Mouse (Mus musculus) embryonic facial prominence, embryonic 10.5 days (tissue): ENCODE results near the gene Col5a1. TPM values are rescaled to one million over a fixed set of nuclear protein-coding genes. Genes with fewer than 3 reads are reported as not detected.

Source experiments
- DNase-seq: peaks from one replicate; pipeline ENCODE4 v3.0.0-alpha.2; 2017; ENCODE audit warnings: low spot score
- H3K27ac ChIP-seq: fragments of 300-500 bp; sonication (generic); replicated peaks from 2 replicates; pipeline ENCODE4 v1.5.1; 2016; ENCODE audit warnings: mild to moderate bottlenecking
- H3K27me3 ChIP-seq: fragments of 300-500 bp; sonication (generic); replicated peaks from 2 replicates; pipeline ENCODE4 v1.6.1; 2016; ENCODE audit warnings: low read depth, mild to moderate bottlenecking; ENCODE audit not compliant: poor library complexity, severe bottlenecking
- H3K36me3 ChIP-seq: fragments of 300-500 bp; sonication (generic); replicated peaks from 2 replicates; pipeline ENCODE4 v1.6.1; 2016; ENCODE audit warnings: mild to moderate bottlenecking, moderate library complexity
- H3K4me1 ChIP-seq: fragments of 300-500 bp; sonication (generic); 2 replicates; pipeline ENCODE4 v1.6.1; 2016
- H3K4me3 ChIP-seq: fragments of 300-500 bp; sonication (generic); 2 replicates; pipeline ENCODE4 v1.5.1; 2016; ENCODE audit warnings: mild to moderate bottlenecking, moderate library complexity
- H3K9me3 ChIP-seq: fragments of 300-500 bp; sonication (generic); 2 replicates; pipeline ENCODE4 v1.6.1; 2016; ENCODE audit warnings: mild to moderate bottlenecking
- WGBS: fragments of 180-500 bp; shearing (Covaris S2); methylation state at CpG from one replicate; pipeline ENCODE4 v1.1.7; 2016; 5-methylcytosine and 5-hydroxymethylcytosine counted together
- polyA plus RNA-seq: library from polyadenylated mRNA; unstranded; fragments of >200 nt; fragmentation: Nextera tagmentation; extraction: Ambion mirVana; gene quantifications from 2 replicates; pipeline ENCODE4 v1.2.1, GENCODE M21; 2016

Col5a1 gene
- polyA plus RNA-seq, 1 experiment from 2014 or later, result 19.3 TPM

DNA sequence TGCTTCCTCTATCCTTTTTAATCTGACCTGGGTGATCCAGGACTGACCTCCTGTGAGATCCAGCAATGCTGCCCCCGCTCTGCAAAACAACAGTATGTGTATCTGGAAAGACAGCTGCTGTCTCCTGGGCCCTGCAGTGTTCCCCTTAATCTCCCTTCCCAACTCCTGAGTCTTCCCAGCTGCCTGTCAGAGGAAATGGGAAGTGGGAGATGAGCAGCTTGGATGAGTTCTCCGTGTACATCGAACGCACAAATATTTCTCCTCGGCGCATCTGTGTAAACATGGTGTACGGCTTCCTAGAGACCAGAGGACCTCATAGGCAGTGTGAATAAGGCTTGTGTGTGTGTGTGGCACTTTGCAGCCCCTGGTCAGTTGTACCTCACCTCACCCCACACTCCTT, 70.5 kb downstream of the Col5a1 start:
- Histone ChIP-seq H3K4me3 (no peak overlapping the region), H3K36me3 (peaks cover 59% of the 10 kb centered on the region), H3K27ac (no peak overlapping the region), H3K4me1 (peaks cover 42% of the 10 kb centered on the region), H3K27me3 (no peaks in the 10 kb centered on the region), H3K9me3 (no peaks in the 10 kb centered on the region)
- no peak for DNase-seq
- WGBS, result 82% methylated on average over 7 of the region's 7 CpGs

DNA sequence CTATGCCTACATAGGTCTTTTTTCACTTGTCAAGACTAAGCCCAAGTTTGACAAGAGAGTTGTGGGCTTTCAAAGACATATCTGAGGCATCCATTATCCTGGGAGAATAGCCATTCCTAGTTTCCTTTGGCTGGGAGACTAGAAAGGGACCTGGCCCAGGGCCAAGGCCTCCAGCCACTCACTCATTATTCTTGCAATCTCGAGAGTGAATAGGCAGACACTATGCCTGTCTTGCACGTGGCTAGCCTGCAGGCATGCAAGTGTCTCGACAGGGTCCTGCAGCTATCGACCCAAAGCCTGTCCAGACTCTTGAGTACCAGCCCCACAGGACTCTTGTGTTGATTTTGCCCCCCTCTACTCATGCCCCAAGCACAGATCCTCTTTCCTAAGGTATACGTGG, 71.0 kb downstream of the Col5a1 start:
- 49% methylated on average over 5 of the region's 5 CpGs for WGBS
- Histone ChIP-seq H3K27me3 (no peaks in the 10 kb centered on the region), H3K9me3 (no peaks in the 10 kb centered on the region), H3K4me3 (no peak overlapping the region), H3K27ac (0 out of 2 replicates have a peak overlapping the region, but pooled peaks have one; percentile 16), H3K4me1 (peaks cover 42% of the 10 kb centered on the region), H3K36me3 (peaks cover 59% of the 10 kb centered on the region)
- DNase-seq, result no peak

DNA sequence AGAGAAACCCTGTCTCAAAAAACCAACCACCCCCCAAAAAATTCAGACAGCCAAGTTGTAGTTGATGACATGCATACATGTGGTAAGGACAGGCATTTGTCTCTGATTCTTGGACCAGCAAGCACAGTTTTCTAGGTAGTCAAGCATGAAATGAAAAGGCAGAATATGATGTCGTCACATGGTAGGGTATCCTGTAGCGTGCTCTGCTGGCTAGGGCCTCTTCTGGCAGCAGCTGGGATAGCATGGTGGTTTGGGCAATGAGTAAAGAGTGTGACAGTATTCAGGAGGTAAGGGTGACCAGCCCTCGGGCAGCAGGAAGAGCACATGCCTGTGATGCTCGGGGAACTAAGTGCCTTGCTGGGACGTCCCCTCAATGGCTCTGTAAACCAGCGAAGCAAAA, 73.0 kb downstream of the Col5a1 start:
- H3K27ac ChIP-seq, result no peak overlapping the region
- no peak overlapping the region for H3K4me3 ChIP-seq
- no peaks in the 10 kb centered on the region for H3K27me3 ChIP-seq
- DNase-seq, result no peak
- H3K4me1 ChIP-seq, result peaks cover 36% of the 10 kb centered on the region
- no peaks in the 10 kb centered on the region for H3K9me3 ChIP-seq
- H3K36me3 ChIP-seq, result peaks cover 55% of the 10 kb centered on the region
- WGBS, result 72% methylated on average over 6 of the region's 6 CpGs

DNA sequence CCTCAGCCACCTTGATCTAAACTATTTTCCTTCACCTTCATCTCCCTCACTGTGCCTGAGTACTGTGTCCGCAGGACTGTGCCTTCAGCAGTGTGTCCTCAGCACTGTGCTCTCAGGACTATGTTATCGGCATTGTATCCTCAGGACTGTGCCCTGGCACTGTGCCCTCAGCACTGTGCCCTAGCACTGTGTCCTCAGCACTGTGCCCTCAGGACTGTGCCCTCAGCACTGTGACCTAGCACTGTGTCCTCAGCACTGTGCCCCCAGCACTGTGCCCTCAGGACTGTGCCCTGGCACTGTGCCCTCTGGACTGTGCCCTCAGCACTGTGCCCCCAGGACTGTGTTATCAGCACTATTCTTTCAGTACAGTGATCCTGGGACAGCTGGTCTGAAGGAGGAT, 75.0 kb downstream of the Col5a1 start:
- Histone ChIP-seq H3K27ac (no peak overlapping the region), H3K27me3 (no peaks in the 10 kb centered on the region), H3K36me3 (peaks cover 61% of the 10 kb centered on the region), H3K4me1 (peaks cover 26% of the 10 kb centered on the region), H3K9me3 (no peaks in the 10 kb centered on the region), H3K4me3 (no peak overlapping the region)
- DNase-seq, result no peak
- 88% methylated on average over 2 of the region's 2 CpGs for WGBS

DNA sequence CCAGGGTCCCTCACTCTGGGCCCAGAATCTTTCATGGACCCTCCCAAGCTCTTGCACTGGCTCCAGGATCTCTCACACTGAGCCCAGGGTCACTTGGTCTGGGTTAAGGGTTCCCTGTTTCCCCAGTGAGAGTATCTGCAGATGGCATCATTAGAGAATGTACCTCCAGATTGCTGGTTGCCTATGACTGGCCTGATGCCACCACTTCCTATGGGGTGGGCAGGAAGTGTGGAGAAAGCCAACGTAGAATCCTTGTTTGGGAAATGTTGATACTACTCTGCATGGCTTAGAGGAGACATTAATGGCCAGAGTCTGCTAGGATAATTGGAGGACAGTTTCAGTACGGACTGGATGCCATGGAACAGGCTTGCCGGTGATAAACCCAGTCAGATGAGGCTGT, 76.2 kb downstream of the Col5a1 start:
- 89% methylated on average over 3 of the region's 3 CpGs for WGBS
- DNase-seq, result no peak
- Histone ChIP-seq H3K27ac (no peak overlapping the region), H3K36me3 (peaks cover 63% of the 10 kb centered on the region), H3K27me3 (no peaks in the 10 kb centered on the region), H3K4me3 (no peak overlapping the region), H3K9me3 (no peaks in the 10 kb centered on the region), H3K4me1 (peaks cover 14% of the 10 kb centered on the region)

DNA sequence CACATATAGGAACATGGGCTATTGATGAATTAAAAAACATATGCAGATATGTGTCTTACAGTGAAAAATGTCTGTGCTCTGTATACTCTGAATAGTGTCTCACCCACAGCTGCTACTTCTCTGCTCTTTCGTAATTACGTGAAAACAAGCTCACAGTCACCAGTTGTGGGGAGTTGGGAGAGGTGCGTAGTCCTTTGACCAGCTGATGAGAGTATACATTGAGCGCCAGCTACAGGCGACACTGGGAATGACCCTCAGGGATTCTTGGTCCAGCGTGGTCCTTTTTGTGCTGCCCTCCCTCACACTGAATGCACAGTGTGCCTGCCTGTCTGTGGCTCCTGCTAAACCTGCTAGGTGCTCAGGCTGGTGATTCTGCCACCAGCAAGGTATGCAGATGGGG, 82.9 kb downstream of the Col5a1 start:
- whole genome bisulfite sequencing, result 21% methylated on average over 6 of the region's 6 CpGs
- H3K27ac ChIP-seq, result no peak overlapping the region
- H3K27me3 ChIP-seq, result no peaks in the 10 kb centered on the region
- DNase-seq, result peak; percentile 33
- no peaks in the 10 kb centered on the region for H3K9me3 ChIP-seq
- H3K36me3 ChIP-seq, result peaks cover 50% of the 10 kb centered on the region
- H3K4me3 ChIP-seq, result no peak overlapping the region
- H3K4me1 ChIP-seq, result no peaks in the 10 kb centered on the region

DNA sequence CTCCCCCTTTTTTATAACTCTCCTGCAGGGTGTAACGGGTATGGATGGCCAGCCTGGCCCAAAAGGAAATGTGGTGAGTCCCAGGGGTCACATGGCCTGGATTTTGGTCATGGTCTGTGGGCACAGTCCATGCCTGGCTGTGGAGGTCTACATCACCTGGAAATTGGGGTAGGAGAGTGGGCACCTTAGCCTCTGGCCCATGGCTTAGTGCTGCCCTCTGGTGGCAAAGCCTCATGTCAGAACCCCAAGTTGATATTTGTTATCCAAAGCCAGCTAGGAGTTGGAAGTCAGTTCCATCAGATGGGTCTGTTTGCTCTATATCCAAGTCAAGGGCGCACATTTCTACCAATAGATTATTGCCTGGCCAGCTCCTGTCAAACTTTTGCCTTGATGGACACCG, 87.6 kb downstream of the Col5a1 start:
- WGBS, result 46% methylated on average over 3 of the region's 3 CpGs

DNA sequence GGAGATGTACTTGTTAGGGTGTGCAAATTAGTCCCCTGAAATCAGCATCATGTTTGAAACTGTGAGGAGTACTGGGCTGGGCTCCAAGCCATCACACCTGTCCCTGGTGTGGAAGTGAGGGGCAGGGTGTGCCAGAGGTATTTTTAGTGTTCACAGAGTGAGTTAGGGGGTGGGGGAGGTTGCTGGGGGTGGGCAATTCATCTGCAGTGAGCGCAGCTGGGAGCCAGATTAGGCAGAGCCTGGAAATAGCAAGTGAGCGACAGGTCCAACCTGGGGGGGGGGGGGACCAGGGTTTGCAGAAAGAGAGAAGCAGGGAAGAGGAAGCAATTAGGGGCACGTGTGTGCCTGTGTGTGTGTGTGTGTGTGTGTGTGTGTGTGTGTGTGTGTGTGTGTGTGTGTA, 89.6 kb downstream of the Col5a1 start:
- no peak for DNase-seq
- H3K36me3 ChIP-seq, result peaks cover 41% of the 10 kb centered on the region
- WGBS, result 71% methylated on average over 3 of the region's 3 CpGs
- H3K27ac ChIP-seq, result no peak overlapping the region
- 0 out of 2 replicates have a peak, but pooled peaks cover 3% of the 10 kb centered on the region for H3K9me3 ChIP-seq
- H3K4me3 ChIP-seq, result no peak overlapping the region
- no peaks in the 10 kb centered on the region for H3K27me3 ChIP-seq
- H3K4me1 ChIP-seq, result no peaks in the 10 kb centered on the region

More for the DNA sequence above, 87.6 kb downstream of the Col5a1 start:
- Histone ChIP-seq H3K27me3 (no peaks in the 10 kb centered on the region), H3K27ac (no peak overlapping the region), H3K4me1 (no peaks in the 10 kb centered on the region), H3K9me3 (0 out of 2 replicates have a peak, but pooled peaks cover 3% of the 10 kb centered on the region), H3K36me3 (peaks cover 36% of the 10 kb centered on the region), H3K4me3 (no peak overlapping the region)
- peak; percentile 71 for DNase-seq

DNA sequence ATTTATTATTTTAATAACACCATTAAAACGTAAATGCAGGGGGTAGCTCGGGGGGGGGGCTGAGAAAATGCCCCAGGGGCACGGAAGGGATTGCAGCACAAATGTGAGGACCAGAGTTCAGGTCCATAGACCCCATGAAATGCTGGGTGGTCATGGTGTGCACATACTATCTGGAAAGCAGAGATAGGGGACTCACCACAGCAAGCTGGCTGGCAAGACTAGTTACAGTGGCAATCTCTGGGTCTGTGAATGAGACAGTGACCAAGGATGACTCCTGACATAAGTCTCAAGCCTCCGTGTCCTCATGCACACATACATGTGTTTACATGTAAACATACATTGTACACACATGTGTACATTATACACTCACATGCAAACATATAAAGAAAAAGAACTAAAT, 90.3 kb downstream of the Col5a1 start:
- Histone ChIP-seq H3K27me3 (no peaks in the 10 kb centered on the region), H3K4me1 (no peaks in the 10 kb centered on the region), H3K36me3 (peaks cover 41% of the 10 kb centered on the region), H3K9me3 (0 out of 2 replicates have a peak, but pooled peaks cover 3% of the 10 kb centered on the region), H3K27ac (no peak overlapping the region), H3K4me3 (no peak overlapping the region)
- WGBS, result 78% methylated on average over 4 of the region's 4 CpGs
- DNase-seq, result no peak

DNA sequence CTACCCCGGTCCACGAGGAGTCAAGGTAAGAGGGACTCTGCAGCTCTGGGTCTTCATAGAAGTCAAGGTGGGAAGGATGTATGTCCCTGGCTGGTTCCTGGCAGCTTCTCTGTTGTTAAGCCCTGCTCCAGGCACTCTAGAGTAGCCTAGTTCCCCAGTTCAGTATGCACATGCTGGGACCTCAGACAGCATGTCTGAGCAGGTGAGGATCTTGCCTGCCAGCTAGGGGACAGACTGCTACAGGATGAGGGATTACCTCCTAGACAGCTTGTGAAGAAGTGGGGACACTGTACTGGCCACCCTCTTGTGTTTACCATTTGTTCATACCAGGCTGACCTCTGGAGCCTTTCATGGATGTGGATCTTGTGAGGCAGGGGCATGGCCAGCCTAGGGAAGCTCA, 94.8 kb downstream of the Col5a1 start:
- 99% methylated on average over 2 of the region's 2 CpGs for WGBS
- Histone ChIP-seq H3K9me3 (0 out of 2 replicates have a peak, but pooled peaks cover 3% of the 10 kb centered on the region), H3K36me3 (peaks cover 18% of the 10 kb centered on the region), H3K4me3 (no peak overlapping the region), H3K27ac (peak overlapping the region; percentile 40; the same call in 1 of the 2 replicates), H3K27me3 (no peaks in the 10 kb centered on the region), H3K4me1 (no peaks in the 10 kb centered on the region)
- no peak for DNase-seq

DNA sequence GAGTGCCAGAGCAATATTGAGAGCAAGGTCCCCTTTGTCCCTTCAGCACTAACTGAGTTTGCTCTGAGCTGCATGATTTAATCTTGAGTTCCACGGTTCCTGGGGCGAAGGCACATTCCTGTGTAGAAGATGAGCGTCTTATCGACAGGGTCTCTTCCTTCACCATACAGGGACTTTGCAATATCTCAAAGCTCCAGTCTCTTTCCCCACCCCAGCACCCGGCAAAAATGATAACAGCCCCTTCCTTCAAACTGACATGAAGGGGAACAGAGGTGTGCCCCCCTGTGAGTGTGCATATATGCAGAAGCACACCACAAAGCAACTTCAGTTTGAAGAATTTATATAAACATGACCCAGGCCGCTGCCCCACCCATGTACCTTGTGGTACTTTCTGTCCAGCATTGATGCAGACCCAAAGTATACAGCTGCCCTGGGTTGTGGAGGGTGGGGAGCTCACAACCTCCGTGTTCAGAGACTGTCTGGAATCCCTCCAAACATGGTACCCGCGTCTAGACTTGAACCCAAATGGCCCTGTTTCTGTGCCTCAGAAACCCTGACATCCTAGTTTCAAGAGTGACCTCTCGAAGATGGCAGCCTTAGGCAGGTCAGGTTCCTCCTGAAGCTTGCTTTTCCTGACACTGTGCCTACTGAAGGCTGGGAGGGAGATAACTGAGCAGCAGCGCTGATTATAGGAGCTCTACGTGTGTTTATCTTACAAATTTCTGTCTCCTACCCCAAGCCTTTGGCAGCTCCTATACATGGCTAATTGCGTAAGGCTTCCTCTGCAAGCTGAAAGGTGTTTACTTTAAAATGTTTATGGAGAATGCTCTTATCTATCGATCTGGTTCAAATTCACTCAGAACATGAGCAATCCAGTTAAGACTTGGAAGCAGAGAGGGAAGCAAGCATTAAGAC, 95.7 kb downstream of the Col5a1 start:
- whole genome bisulfite sequencing, result 87% methylated on average over 14 of the region's 14 CpGs
- H3K27ac ChIP-seq, result no peak overlapping the region

DNA sequence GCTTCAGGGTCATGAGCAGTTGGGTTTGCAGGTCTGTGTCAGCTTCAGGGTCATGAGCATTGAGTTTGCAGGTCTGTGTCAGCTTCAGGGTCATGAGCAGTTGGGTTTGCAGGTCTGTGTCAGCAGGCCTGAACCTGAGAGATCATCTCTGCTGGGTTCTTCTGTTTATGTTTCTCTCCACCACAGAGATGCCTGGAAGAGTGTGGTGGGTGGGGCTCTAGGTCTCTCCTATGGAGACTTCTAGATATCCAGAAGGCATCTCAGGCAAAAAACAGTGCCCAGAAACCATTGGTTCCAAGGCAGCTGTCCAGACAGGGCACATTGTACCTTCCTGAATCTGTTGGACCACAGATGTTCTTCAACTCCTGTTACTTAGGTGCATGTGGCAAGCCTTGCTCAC, 96.9 kb downstream of the Col5a1 start:
- Histone ChIP-seq H3K9me3 (no peaks in the 10 kb centered on the region), H3K4me1 (no peaks in the 10 kb centered on the region), H3K36me3 (peaks cover 23% of the 10 kb centered on the region), H3K4me3 (no peak overlapping the region), H3K27me3 (no peaks in the 10 kb centered on the region), H3K27ac (no peak overlapping the region; the same call in 1 of the 2 replicates)
- no peak for DNase-seq

More for the DNA sequence above, 95.7 kb downstream of the Col5a1 start:
- DNase-seq, result no peak
- no peaks in the 10 kb centered on the region for H3K27me3 ChIP-seq
- H3K4me3 ChIP-seq, result no peak overlapping the region
- 0 out of 2 replicates have a peak, but pooled peaks cover 3% of the 10 kb centered on the region for H3K9me3 ChIP-seq
- peaks cover 20% of the 10 kb centered on the region for H3K36me3 ChIP-seq
- H3K4me1 ChIP-seq, result no peaks in the 10 kb centered on the region

DNA sequence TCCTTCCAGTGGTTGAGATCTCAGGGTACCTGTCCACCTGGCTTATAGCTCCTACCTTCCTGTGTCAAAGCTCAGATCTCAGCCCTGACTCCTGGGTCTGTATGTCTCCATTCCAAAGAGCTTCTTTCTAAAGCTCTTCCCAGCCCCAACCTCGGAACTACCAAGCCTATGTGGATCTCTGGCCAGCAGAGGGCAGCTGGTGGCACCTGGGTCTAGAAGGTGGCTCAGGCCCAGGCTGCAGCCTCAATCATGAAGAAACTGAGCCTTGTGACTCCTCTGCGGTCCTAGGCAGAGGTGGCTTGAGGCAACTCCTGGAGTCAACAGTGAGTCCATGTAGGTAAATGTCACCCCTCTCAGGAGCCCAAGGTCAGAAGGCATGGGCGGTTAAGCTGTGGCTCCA, 97.7 kb downstream of the Col5a1 start:
- Histone ChIP-seq H3K4me1 (no peaks in the 10 kb centered on the region), H3K4me3 (no peak overlapping the region), H3K9me3 (no peaks in the 10 kb centered on the region), H3K36me3 (peaks cover 31% of the 10 kb centered on the region), H3K27ac (no peak overlapping the region), H3K27me3 (no peaks in the 10 kb centered on the region)
- WGBS, result 60% methylated on average over 3 of the region's 3 CpGs
- DNase-seq, result peak; percentile 33
